Mouse (Mus musculus) stomach, embryonic 14.5 days (tissue): ENCODE measurements around the gene Prune2. TPM values are rescaled to one million over a fixed set of nuclear protein-coding genes. Genes with fewer than 3 reads are reported as not detected.

Experiments
- ATAC-seq: fragments of 200-750 bp; cut with Nextera tagmentation; 2 replicates; pipeline ENCODE4 v1.8.0; 2017; ENCODE audit warnings: low read depth, moderate TSS enrichment; ENCODE audit not compliant: insufficient number of reproducible peaks, insufficient read depth, low FRiP score
- H3K27ac ChIP-seq: fragments of 300-500 bp; sonication (generic); 2 replicates; pipeline ENCODE4 v1.5.1; 2014; ENCODE audit warnings: mild to moderate bottlenecking, low read length, moderate library complexity, mixed read lengths
- H3K27me3 ChIP-seq: fragments of 300-500 bp; sonication (generic); 2 replicates; pipeline ENCODE4 v1.6.1; 2014; ENCODE audit warnings: low read length, control low read depth, mixed read lengths; ENCODE audit not compliant: control insufficient read depth, insufficient read depth
- H3K36me3 ChIP-seq: fragments of 300-500 bp; sonication (generic); 2 replicates; pipeline ENCODE4 v1.6.1; 2014; ENCODE audit warnings: mild to moderate bottlenecking, control low read depth, low read length, moderate library complexity, mixed read lengths; ENCODE audit not compliant: control insufficient read depth, insufficient read depth
- H3K4me1 ChIP-seq: fragments of 300-500 bp; sonication (generic); 2 replicates; pipeline ENCODE4 v1.6.1; 2014; ENCODE audit warnings: low read length, control low read depth, mixed read lengths; ENCODE audit not compliant: control insufficient read depth, insufficient read depth
- H3K4me2 ChIP-seq: fragments of 300-500 bp; sonication (generic); replicated peaks from 2 replicates; pipeline ENCODE4 v1.6.1; 2014; ENCODE audit warnings: low read depth, low read length, control low read depth
- H3K4me3 ChIP-seq: fragments of 300-500 bp; sonication (generic); 2 replicates; pipeline ENCODE4 v1.5.1; 2014; ENCODE audit warnings: low read depth, low read length, control low read depth
- H3K9ac ChIP-seq: fragments of 300-500 bp; sonication (generic); replicated peaks from 2 replicates; pipeline ENCODE4 v1.6.1; 2014; ENCODE audit warnings: low read depth, mild to moderate bottlenecking, control low read depth, low read length, moderate library complexity, mixed read lengths
- H3K9me3 ChIP-seq: fragments of 300-500 bp; sonication (generic); 2 replicates; pipeline ENCODE4 v1.6.1; 2016; ENCODE audit warnings: low read depth, low read length, control low read depth; ENCODE audit not compliant: control insufficient read depth
- WGBS: fragments of 180-500 bp; shearing (Covaris S2); extraction: QIAGEN DNeasy Blood & Tissue Kit; methylation state at CpG from one replicate; pipeline ENCODE4 v1.1.7; 2014; 5-methylcytosine and 5-hydroxymethylcytosine counted together
- polyA plus RNA-seq: library from polyadenylated mRNA; unstranded; fragments of >200 nt; fragmentation: Nextera tagmentation; extraction: Ambion mirVana; gene quantifications from 2 replicates; pipeline ENCODE4 v1.2.1, GENCODE M21; 2014

Gene Prune2
- polyA plus RNA-seq, 1 experiment from 2014 or later, result 3.0 TPM

GRCm38 (mm10) chr19:17199059-17199458 is 243.1 kb downstream of the Prune2 start:
- WGBS, result 34% methylated on average over 8 of the region's 8 CpGs
- H3K4me2 ChIP-seq, result no peak overlapping the region
- no peaks in the 10 kb centered on the region for H3K9me3 ChIP-seq
- no peaks in the 10 kb centered on the region for H3K4me1 ChIP-seq
- H3K27ac ChIP-seq, result no peak overlapping the region
- H3K27me3 ChIP-seq, result no peaks in the 10 kb centered on the region
- no peak overlapping the region for H3K9ac ChIP-seq
- H3K4me3 ChIP-seq, result no peak overlapping the region
- peak; percentile 67; the same call in 1 of the 2 replicates for ATAC-seq
- H3K36me3 ChIP-seq, result no peaks in the 10 kb centered on the region

GRCm38 (mm10) chr19:17207141-17207540 is 251.2 kb downstream of the Prune2 start:
- H3K4me3 ChIP-seq, result no peak overlapping the region
- no peaks in the 10 kb centered on the region for H3K27me3 ChIP-seq
- WGBS, result 85% methylated on average over 7 of the region's 7 CpGs
- no peaks in the 10 kb centered on the region for H3K9me3 ChIP-seq
- no peak overlapping the region for H3K27ac ChIP-seq
- no peak overlapping the region for H3K9ac ChIP-seq
- no peaks in the 10 kb centered on the region for H3K4me1 ChIP-seq
- no peak overlapping the region for H3K4me2 ChIP-seq
- ATAC-seq, result no peak
- H3K36me3 ChIP-seq, result no peaks in the 10 kb centered on the region

- no peaks in the 10 kb centered on the region for H3K9me3 ChIP-seq
- no peak overlapping the region for H3K4me2 ChIP-seq
- no peak overlapping the region for H3K27ac ChIP-seq
- H3K27me3 ChIP-seq, result no peaks in the 10 kb centered on the region
- no peaks in the 10 kb centered on the region for H3K4me1 ChIP-seq
- no peaks in the 10 kb centered on the region for H3K36me3 ChIP-seq
- no peak for ATAC-seq
- no peak overlapping the region for H3K4me3 ChIP-seq
- 74% methylated on average over 3 of the region's 3 CpGs for WGBS
- no peak overlapping the region for H3K9ac ChIP-seq
Observed at GRCm38 (mm10) chr19:17210541-17210940, 254.6 kb downstream of the Prune2 start.

GRCm38 (mm10) chr19:17214896-17215520 is 259.1 kb downstream of the Prune2 start:
- Histone ChIP-seq H3K4me1 (no peaks in the 10 kb centered on the region), H3K27ac (no peak overlapping the region), H3K36me3 (no peaks in the 10 kb centered on the region), H3K4me3 (no peak overlapping the region), H3K4me2 (no peak overlapping the region), H3K9me3 (no peaks in the 10 kb centered on the region), H3K9ac (no peak overlapping the region), H3K27me3 (no peaks in the 10 kb centered on the region)
- WGBS, result 75% methylated on average over 13 of the region's 13 CpGs
- ATAC-seq, result no peak

- H3K9me3 ChIP-seq, result no peaks in the 10 kb centered on the region
- H3K27me3 ChIP-seq, result no peaks in the 10 kb centered on the region
- no peaks in the 10 kb centered on the region for H3K36me3 ChIP-seq
- H3K9ac ChIP-seq, result no peak overlapping the region
- ATAC-seq, result no peak
- no peaks in the 10 kb centered on the region for H3K4me1 ChIP-seq
- no peak overlapping the region for H3K4me3 ChIP-seq
- H3K27ac ChIP-seq, result no peak overlapping the region
- WGBS, result 84% methylated on average over 3 of the region's 3 CpGs
- no peak overlapping the region for H3K4me2 ChIP-seq
Observed at GRCm38 (mm10) chr19:17218195-17218594, 262.3 kb downstream of the Prune2 start.

- ATAC-seq, result no peak
- H3K4me1 ChIP-seq, result no peaks in the 10 kb centered on the region
- no peaks in the 10 kb centered on the region for H3K36me3 ChIP-seq
- WGBS, result 83% methylated on average over 4 of the region's 4 CpGs
- no peaks in the 10 kb centered on the region for H3K9me3 ChIP-seq
- no peaks in the 10 kb centered on the region for H3K27me3 ChIP-seq
- no peak overlapping the region for H3K4me3 ChIP-seq
- H3K27ac ChIP-seq, result no peak overlapping the region
- no peak overlapping the region for H3K9ac ChIP-seq
- H3K4me2 ChIP-seq, result no peak overlapping the region
Observed at GRCm38 (mm10) chr19:17223801-17224200, 267.9 kb downstream of the Prune2 start.

GRCm38 (mm10) chr19:17225570-17226083 is 269.7 kb downstream of the Prune2 start:
- 71% methylated on average over 5 of the region's 5 CpGs for WGBS
- Histone ChIP-seq H3K36me3 (no peaks in the 10 kb centered on the region), H3K27me3 (no peaks in the 10 kb centered on the region), H3K4me1 (no peaks in the 10 kb centered on the region), H3K4me2 (no peak overlapping the region), H3K4me3 (no peak overlapping the region), H3K27ac (no peak overlapping the region), H3K9me3 (no peaks in the 10 kb centered on the region), H3K9ac (no peak overlapping the region)
- no peak for ATAC-seq

GRCm38 (mm10) chr19:17226096-17226495 is 270.2 kb downstream of the Prune2 start:
- no peaks in the 10 kb centered on the region for H3K36me3 ChIP-seq
- no peaks in the 10 kb centered on the region for H3K9me3 ChIP-seq
- no peak overlapping the region for H3K9ac ChIP-seq
- no peak for ATAC-seq
- no peaks in the 10 kb centered on the region for H3K4me1 ChIP-seq
- 87% methylated on average over 8 of the region's 8 CpGs for WGBS
- H3K27ac ChIP-seq, result no peak overlapping the region
- H3K4me2 ChIP-seq, result no peak overlapping the region
- no peak overlapping the region for H3K4me3 ChIP-seq
- no peaks in the 10 kb centered on the region for H3K27me3 ChIP-seq

- 55% methylated on average over 1 of the region's 1 CpGs for WGBS
- no peak overlapping the region for H3K27ac ChIP-seq
- H3K9me3 ChIP-seq, result no peaks in the 10 kb centered on the region
- ATAC-seq, result no peak
- H3K4me3 ChIP-seq, result no peak overlapping the region
- H3K4me1 ChIP-seq, result no peaks in the 10 kb centered on the region
- H3K4me2 ChIP-seq, result no peak overlapping the region
- no peak overlapping the region for H3K9ac ChIP-seq
- H3K27me3 ChIP-seq, result no peaks in the 10 kb centered on the region
- H3K36me3 ChIP-seq, result no peaks in the 10 kb centered on the region
Observed at GRCm38 (mm10) chr19:17230013-17230412, 274.1 kb downstream of the Prune2 start.
